Mouse (Mus musculus) layer of hippocampus, adult 9-11 months (tissue): ENCODE measurements around the gene Exosc8.
"Not testable (repeated sequence)": the region's sequence is repeated elsewhere in the genome, so short reads cannot be mapped to it uniquely, and the experiment has no call there.

Experiments
- DNase-seq: peaks from one replicate; pipeline ENCODE4 v3.0.0; 2022

Exosc8 gene

DNA sequence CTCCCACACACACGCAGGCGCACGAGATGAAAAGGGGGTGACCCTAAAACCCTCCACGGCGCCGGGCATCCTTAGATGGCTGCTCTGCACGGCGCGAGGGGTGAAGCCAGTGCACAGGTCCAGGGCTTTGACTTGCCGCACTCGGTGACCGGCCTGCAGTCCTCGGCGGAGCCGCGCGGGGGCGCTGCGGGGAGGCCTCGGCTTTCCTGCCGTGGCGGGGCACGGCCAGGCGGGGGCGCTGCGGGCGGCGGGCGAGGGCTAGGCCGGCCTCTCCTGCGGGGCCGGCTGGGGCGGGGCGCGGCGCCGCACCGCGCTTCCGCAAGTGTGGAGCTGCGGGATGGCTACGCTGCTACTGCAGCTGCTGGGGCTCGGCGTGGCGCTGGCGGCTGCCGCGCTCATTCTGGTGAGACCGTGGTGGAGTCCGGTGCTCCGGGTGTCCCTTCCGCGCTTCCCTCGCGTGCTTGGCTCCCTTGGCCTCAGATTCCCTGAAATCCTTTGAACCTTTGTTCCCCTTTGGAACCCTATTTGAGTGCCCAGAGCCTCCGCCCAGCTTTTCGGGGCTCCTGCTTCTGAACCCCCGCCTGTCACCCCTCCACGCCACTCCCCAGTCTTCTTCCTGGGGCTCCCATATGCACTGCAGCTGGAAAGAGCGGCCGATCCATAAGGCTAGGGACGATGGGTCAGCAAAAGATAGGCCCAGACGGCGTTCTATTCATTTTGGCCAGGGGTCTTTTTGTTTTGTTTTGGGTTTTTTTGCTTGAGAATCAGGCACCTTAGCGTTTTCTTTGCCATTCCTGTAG, at the start of gene Exosc8, which contains the start of gene Alg5:
Gene Exosc8, minus strand, starts transcription at position 147 of the 800 bp plus-strand sequence.
Gene Alg5, plus strand, starts transcription at position 293 of the 800 bp plus-strand sequence.
- DNase-seq = peak; percentile 79

DNA sequence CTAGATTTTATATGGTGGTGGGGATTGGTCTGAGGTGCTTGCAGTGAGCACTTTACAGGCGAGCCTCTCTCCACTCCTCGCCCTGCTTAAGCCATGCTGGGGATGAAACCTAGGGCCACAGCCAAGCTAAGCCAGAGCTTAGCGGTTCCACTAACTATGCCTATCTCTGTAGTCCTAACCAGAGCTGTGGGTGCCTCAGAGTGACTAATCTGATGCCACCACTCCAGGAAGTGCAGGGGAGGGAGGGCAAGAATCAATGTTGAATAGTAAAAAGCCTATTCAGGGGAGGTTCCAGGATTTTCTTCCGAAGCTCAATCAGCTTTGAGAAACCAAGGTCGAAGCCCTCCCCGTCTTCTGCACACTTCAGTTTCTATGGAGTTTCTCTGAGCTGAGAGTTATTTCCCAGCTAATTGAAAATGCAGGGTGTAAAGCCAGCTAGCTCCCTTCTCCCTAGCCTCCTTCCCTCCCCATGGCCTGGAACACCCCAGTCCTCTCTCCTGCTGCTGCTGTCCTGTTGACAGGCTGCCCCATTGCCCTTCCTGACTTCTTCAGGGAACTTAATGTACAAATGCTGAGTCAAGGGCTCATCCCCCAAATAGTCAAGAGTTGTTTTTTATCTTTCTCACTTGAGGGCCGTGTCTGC, 40.9 kb upstream of the Exosc8 start:
- no peak for DNase-seq

- DNase-seq = no peak
Measured at GRCm38 (mm10) chr3:54773613-54774012, 38.4 kb upstream of the Exosc8 start.

DNA sequence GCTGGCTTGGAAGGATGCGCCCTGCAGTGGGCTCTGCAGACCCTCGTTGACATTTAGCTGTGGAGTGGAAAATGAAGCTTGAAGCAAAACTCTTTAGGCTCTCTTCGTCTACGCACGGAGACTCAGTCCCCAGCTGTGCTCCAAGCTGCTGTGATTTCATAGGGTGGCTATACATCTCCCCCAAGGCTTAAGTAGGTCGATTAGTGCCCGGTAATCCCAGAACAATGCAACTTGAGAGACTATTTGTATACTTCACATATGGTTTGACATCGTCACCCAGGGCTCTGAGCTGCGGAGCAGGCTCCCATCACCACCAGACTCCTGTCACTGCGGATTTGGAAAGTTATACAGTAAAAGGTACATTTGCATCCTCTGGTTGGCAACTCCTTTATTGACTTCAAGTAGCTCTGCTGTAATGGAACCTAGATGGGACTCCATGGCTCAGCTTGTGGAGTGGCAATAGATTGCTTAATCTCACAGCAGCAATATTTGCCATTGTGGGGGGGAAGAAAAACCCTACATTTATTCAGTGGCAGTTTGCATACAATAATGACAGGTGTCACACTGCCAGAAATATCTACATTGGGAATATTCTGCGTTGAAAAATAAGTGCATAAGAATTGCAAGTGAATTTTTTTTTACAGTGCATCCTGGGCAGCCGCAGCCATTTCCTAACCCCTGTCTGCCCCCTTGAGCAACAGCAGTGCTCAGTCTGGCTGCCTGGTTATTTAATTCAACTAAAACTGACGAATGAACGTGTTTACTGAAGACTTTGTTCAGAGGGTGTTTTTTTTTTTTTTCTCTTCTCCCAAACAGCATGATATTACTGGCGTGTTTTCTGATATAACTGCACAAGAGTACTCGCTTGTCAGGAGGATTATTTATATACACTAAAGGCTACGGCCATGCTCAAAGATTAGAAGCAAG, 34.4 kb upstream of the Exosc8 start:
- no peak for DNase-seq

DNA sequence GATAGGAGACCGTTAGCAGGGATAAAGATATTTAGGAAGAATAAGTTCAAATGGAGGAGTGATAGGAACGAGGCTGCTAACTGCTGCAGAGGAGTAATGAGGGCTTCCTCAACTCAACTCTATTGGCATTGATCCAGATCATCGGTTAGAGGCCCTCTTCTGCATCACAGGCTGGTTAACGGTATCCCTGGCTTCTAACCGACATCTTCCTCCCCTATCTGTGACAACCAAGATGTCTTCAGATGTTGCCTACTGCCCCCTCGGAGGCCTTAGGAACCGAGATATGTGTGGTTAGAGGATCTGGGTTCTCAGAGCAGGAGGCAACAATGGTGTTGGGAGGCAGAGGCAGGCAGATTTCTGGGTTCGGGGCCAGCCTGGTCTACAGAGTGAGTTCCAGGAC, 33.4 kb upstream of the Exosc8 start:
- no peak for DNase-seq

- DNase-seq = no peak
Measured at GRCm38 (mm10) chr3:54766811-54767210, 31.6 kb upstream of the Exosc8 start.

DNA sequence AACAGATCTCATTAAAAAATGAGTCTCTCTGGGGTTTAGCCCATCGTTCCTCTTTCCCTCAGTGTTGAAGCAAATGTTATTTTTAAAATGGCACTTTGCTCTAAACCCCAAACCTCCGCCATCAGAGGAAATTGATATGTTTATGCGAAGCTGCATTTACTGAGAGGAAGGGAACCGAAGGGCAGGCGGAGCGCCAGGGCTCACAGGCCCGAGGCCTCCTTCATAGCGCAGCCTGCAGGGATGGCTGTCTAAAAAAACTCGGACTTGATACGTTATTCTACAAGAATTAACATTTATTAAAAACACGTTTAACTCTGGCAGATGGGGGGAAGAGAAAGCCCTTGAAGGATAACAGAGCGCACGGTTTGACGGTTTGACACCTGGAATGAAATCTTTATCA, 30.8 kb upstream of the Exosc8 start:
- no peak for DNase-seq

DNA sequence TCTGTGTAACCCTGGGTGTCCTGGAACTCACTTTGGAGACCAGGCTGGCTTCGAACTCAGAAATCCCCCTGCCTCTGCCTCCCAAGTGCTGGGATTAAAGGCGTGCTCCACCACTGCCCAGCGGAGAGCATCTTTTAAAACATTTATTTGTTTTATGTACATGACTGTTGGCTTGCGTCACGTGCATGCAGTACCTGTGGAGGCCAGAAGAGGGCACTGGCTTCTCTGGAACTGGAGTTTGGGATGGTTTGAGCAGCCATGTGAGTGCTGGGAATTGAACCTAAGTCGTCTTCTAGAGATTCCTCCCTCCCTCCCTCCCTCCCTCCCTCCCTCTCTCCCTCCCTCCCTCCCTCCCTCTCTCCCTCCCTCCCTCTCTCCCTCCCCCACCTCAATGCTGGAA, 30.3 kb upstream of the Exosc8 start:
- not testable (repeated sequence) for DNase-seq

- DNase-seq = peak; percentile 64
Measured at GRCm38 (mm10) chr3:54764418-54764817, 29.2 kb upstream of the Exosc8 start.

GRCm38 (mm10) chr3:54761258-54761657, 26.1 kb upstream of the Exosc8 start:
- no peak for DNase-seq

DNA sequence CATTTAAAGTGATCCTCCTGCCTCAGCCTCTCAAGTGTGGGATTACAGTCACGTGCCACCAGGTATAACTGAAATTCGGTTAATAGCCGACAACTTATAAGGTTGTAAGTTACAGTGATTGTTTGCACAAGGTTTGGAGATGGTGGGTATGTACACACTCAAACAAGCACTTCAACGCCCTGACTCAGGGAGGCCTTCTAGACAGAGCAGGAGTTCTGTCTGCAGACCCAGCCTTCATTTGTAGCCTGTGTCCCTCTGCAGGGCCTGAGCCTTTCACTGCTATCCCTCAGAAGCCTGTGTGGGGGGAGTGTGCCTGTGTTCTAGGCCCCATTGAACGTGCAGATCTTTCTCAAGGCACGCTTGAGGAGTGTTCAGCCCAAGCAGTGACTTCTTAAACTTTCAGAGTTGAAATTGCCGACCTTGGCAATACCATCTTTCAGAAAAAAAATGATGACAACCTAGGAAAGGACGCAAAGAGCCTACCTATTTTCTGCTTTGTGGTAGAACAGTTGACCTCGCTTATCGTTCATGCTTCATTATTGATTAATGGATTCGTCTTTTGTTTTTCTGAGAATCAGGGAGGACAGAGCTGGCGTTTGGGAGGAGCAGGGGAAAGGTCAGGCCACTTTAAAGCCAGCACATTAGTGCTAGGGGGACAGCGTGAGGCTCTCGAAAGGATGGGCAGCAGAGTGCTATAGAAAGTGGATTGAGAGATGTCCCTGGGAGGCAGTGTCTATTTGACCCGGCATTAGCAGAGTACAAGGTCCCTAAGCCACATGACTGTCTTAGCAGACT, 25.3 kb upstream of the Exosc8 start:
- no peak for DNase-seq

- no peak for DNase-seq
Measured at GRCm38 (mm10) chr3:54759211-54759610, 24.0 kb upstream of the Exosc8 start.

GRCm38 (mm10) chr3:54757446-54757845, 22.3 kb upstream of the Exosc8 start:
- DNase-seq = no peak

- peak; percentile 35 for DNase-seq
Measured at GRCm38 (mm10) chr3:54756058-54756457, 20.9 kb upstream of the Exosc8 start.

DNA sequence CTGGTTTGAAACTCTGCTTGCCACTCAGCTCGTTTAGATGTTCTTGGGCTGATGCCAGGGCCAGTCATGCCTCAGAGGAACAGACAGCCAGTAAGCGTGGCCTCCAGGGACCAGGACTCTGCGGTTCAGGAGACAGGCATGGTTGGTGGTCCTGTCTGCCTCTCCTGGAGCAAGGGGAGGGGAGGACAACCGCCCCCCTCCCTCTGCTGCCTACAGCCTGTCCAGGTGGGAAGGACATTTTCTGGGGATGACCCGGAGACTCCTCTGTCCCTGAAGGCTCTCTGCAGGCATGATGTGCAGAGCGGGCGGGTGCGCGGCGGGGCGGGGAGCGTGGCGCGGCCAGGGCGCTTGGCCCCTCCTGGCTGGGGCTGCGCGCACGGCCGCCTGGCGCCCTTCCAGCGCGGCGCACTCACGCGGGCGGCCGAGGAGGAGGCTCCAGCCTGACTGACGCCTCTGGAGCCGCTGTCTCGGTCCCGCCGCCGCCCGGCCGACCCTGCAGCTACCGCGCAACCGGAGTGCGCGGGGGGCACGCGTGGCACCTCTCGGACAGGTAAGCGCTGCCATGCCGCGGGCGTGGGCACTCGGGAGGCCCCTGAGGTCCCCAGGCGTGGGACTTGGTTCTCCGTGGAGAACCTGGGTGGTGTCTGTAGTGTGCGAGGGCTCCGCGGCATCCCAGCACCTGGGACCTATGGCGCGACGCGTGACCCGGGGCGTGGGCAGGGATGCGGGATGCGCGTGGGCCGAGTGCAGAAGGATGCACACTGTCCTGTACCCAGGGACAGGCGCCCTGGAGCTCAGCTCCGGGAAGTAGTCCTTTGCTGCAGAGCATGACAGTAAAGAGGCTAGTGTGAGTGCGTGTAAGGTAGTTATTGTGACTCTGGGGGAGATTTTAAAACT, 20.2 kb upstream of the Exosc8 start, which contains the start of gene Smad9:
Gene Smad9, plus strand, starts transcription at position 438 of the 897 bp plus-strand sequence.
- DNase-seq = peak; percentile 47

- no peak for DNase-seq
Measured at GRCm38 (mm10) chr3:54753411-54753810, 18.2 kb upstream of the Exosc8 start.

DNA sequence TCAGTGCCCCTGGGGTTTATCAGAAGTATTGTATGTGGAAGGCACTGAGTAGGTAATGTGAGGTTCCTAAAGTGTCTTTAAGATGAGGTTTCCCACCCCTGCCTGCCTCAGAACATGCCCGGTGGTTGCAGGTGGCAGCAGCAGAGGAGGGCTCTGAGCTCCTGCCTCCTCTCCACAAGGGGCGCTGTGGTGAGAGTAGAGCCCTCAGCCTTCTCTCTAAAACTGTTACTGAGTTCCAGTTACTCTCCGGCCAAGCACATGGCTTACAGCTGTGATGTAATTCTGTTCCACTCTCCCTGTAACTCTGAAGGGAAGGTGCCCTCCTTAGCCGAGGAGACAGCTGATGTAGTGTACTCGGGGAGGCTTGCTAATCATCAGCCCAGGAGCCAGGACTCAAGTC, 10.6 kb upstream of the Exosc8 start:
- no peak for DNase-seq

GRCm38 (mm10) chr3:54741965-54742364, 6.8 kb upstream of the Exosc8 start:
- no peak for DNase-seq

- DNase-seq = no peak
Measured at GRCm38 (mm10) chr3:54737317-54737716, 2.1 kb upstream of the Exosc8 start.

- DNase-seq = peak; percentile 27
Measured at GRCm38 (mm10) chr3:54736101-54736927, 1.1 kb upstream of the Exosc8 start.
